Mouse (Mus musculus): ENCODE measurements around the gene Nt5dc2. TPM values are rescaled to one million over a fixed set of nuclear protein-coding genes. Genes with fewer than 3 reads are reported as not detected.

The Nt5dc2 gene
- polyA plus RNA-seq (2014; fragmentation: Nextera tagmentation; extraction: Ambion mirVana): 462 and 510 TPM in 2 replicates

DNA sequence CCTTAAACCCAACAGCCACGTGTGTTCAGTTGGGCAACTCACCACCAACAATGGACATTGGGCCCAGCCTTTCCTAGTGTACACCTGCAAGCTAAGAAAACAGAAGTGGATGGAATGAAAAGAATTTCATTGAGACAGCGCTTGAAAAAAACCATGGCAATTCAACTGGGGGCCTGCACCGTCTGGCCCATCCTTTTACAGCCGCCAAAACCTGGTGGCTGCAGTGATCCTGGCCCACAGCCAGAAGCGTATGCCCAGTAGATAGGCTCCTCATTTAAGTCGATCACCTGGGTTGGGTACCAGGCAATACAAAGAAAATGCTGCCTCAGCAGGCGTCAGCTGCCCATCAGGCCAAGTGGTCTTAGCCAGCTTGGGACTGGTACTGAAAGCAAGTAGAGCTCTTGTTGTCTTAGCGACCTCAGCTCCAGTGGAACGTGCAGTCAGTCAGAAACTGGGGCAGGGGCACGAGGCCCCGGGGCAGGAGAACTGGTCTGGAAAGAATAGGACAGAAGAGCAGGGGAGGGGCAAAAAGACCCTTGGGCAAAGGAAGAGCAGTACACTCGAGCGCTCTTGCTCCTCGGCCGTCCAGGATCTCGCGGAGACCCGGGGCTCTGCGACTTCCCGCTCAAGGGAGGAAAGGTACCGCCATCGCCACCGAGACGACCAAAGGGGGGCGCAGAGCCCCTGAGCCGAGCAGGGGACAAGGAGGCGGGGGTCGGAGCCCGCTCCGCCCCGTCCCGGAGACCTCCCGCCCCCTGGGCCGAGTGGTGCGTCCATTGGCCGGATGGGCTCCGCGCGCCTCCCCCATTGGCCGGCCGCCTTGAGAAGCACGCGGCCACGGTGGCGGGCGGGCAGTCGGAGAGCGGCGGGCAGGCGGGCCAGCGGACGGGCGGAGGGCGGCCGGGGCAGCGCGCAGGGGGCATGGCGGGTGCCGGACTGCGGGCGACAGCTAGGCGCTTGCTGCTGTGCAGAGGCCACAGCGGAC lies at the start of gene Nt5dc2:
Gene Nt5dc2, plus strand, starts transcription at position 818 of the 985 bp plus-strand sequence.
- peak; percentile 84 for ATAC-seq (replicated peaks; ENCODE audit: insufficient number of reproducible peaks, low FRiP score, low TSS enrichment, low read depth)
- peaks cover 4% of the 10 kb centered on the region for H3K36me3 ChIP-seq (replicated peaks; ENCODE audit: control insufficient read depth, insufficient read depth, low read depth, low read length)
- DNase-seq (ENCODE audit: low spot score): peak; percentile 97
- peak within 1 kb of the TSS; percentile 95 for H3K9ac ChIP-seq (replicated peaks; ENCODE audit: low read length)
- 8% methylated on average over 35 of the region's 63 CpGs for WGBS
- H3K9me3 ChIP-seq (replicated peaks; ENCODE audit: control insufficient read depth, low read length): no peaks in the 10 kb centered on the region
- H3K27ac ChIP-seq (replicated peaks; ENCODE audit: low read depth, low read length): peak within 1 kb of the TSS; percentile 71
- no peaks in the 10 kb centered on the region for H3K27me3 ChIP-seq (ENCODE audit: control insufficient read depth, insufficient read depth, low read length)
- peak within 1 kb of the TSS; percentile 73 for H3K4me2 ChIP-seq (ENCODE audit: low read depth, low read length)
- no peaks in the 10 kb centered on the region; the same call in 1 of the 2 replicates for H3K4me1 ChIP-seq (ENCODE audit: control insufficient read depth, insufficient read depth, low read length)
- H3K4me3 ChIP-seq (ENCODE audit: low read depth, low read length): peak within 1 kb of the TSS; percentile 99

DNA sequence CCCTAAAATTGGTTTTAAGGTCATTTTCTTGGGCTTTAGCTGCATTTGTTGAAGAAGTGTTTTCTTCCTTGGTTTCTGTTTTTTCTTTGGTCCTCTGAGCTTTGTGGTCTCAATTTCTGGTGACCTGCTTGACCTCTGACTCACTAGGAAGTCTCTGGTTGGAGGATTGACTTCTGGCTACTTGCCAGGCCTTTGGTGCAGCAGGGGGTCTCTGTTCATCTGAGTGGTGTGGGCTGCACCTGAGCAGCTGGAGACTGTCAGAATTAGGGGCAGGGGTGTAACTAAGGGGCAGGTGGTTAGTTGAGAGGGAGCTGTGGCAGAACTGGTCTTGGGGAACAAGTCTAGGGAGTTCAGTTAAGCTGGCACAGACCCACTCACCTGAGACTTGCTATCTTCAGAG lies 49.7 kb upstream of the Nt5dc2 start:
- H3K9ac ChIP-seq (replicated peaks; ENCODE audit: low read length): no peak overlapping the region
- H3K36me3 ChIP-seq (replicated peaks; ENCODE audit: control insufficient read depth, insufficient read depth, low read depth, low read length): peaks cover 8% of the 10 kb centered on the region
- H3K4me2 ChIP-seq (ENCODE audit: low read depth, low read length): no peak overlapping the region
- ATAC-seq (replicated peaks; ENCODE audit: insufficient number of reproducible peaks, low FRiP score, low TSS enrichment, low read depth) (no peak), DNase-seq (ENCODE audit: low spot score) (no peak)
- no peak overlapping the region for H3K4me3 ChIP-seq (ENCODE audit: low read depth, low read length)
- H3K27me3 ChIP-seq (ENCODE audit: control insufficient read depth, insufficient read depth, low read length): no peaks in the 10 kb centered on the region
- no peaks in the 10 kb centered on the region for H3K9me3 ChIP-seq (replicated peaks; ENCODE audit: control insufficient read depth, low read length)
- H3K27ac ChIP-seq (replicated peaks; ENCODE audit: low read depth, low read length): no peak overlapping the region
- H3K4me1 ChIP-seq (ENCODE audit: control insufficient read depth, insufficient read depth, low read length): no peaks in the 10 kb centered on the region

DNA sequence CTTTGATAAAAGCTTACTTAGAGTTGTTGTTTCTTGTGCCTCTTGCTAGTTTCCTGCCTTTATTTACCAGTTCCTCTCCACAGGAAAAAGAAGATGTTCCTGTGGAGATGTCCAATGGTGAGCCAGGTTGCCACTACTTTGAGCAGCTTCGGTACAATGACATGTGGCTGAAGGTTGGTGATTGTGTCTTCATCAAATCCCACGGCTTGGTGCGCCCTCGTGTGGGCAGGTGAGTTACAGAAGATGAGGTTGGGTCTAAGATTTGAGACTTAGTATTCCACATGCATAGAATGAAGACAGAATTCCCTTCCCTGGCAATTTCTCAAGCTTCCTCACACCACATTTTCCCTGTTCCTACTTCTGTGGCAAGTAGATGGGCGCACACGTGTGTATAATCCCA lies 43.4 kb upstream of the Nt5dc2 start:
- Histone ChIP-seq H3K27me3 (ENCODE audit: control insufficient read depth, insufficient read depth, low read length) (no peaks in the 10 kb centered on the region), H3K4me2 (ENCODE audit: low read depth, low read length) (no peak overlapping the region), H3K36me3 (replicated peaks; ENCODE audit: control insufficient read depth, insufficient read depth, low read depth, low read length) (peaks cover 5% of the 10 kb centered on the region), H3K4me1 (ENCODE audit: control insufficient read depth, insufficient read depth, low read length) (no peaks in the 10 kb centered on the region), H3K9me3 (replicated peaks; ENCODE audit: control insufficient read depth, low read length) (no peaks in the 10 kb centered on the region), H3K9ac (replicated peaks; ENCODE audit: low read length) (no peak overlapping the region), H3K27ac (replicated peaks; ENCODE audit: low read depth, low read length) (no peak overlapping the region), H3K4me3 (ENCODE audit: low read depth, low read length) (no peak overlapping the region)
- DNase-seq (ENCODE audit: low spot score) (no peak), ATAC-seq (replicated peaks; ENCODE audit: insufficient number of reproducible peaks, low FRiP score, low TSS enrichment, low read depth) (no peak)
- WGBS: 86% methylated on average over 6 of the region's 6 CpGs

DNA sequence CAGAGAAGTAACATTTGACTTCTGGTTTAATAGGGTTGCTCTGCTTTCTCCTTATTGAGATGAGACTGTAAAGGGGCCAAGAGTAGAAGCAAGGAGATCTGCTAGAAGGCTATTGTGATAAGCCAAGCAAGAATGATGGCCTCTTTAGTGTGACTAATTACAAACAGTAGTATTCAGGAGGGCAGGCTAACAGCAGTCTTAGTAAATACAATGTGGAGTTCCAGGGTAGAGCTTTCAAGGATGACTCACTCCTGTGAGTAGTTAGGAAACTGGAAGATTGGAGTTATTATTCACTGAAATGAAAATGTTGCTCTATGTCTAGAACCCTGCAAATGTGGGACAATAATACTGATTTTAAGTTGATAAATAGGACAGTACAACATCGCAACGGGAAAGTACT lies 42.3 kb upstream of the Nt5dc2 start:
- 99% methylated on average over 2 of the region's 2 CpGs for WGBS
- no peak overlapping the region for H3K4me2 ChIP-seq (ENCODE audit: low read depth, low read length)
- no peaks in the 10 kb centered on the region for H3K27me3 ChIP-seq (ENCODE audit: control insufficient read depth, insufficient read depth, low read length)
- DNase-seq (ENCODE audit: low spot score) (no peak), ATAC-seq (replicated peaks; ENCODE audit: insufficient number of reproducible peaks, low FRiP score, low TSS enrichment, low read depth) (no peak)
- H3K9me3 ChIP-seq (replicated peaks; ENCODE audit: control insufficient read depth, low read length): no peaks in the 10 kb centered on the region
- no peak overlapping the region for H3K4me3 ChIP-seq (ENCODE audit: low read depth, low read length)
- H3K4me1 ChIP-seq (ENCODE audit: control insufficient read depth, insufficient read depth, low read length): no peaks in the 10 kb centered on the region
- peaks cover 7% of the 10 kb centered on the region for H3K36me3 ChIP-seq (replicated peaks; ENCODE audit: control insufficient read depth, insufficient read depth, low read depth, low read length)
- no peak overlapping the region for H3K9ac ChIP-seq (replicated peaks; ENCODE audit: low read length)
- H3K27ac ChIP-seq (replicated peaks; ENCODE audit: low read depth, low read length): no peak overlapping the region

DNA sequence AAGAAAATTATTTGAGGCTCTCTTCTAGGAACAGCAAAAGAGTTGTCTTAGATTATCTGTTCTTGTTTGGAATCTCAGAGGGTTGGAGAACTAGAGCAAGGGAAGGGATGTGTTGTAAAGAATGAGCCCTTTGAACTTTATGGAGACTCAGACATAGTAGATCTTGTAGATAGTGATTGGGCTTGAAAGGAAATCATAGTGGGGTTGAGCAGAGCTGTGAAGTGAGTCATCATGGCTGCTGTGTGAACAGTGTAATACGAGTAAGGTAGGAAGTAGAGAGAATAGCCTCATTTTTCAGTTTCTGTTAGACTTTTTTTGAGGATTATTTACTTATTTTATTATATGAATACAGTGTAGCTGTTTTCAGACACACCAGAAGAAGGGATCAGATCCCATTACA lies 40.9 kb upstream of the Nt5dc2 start:
- Histone ChIP-seq H3K27me3 (ENCODE audit: control insufficient read depth, insufficient read depth, low read length) (no peaks in the 10 kb centered on the region), H3K4me1 (ENCODE audit: control insufficient read depth, insufficient read depth, low read length) (no peaks in the 10 kb centered on the region), H3K27ac (replicated peaks; ENCODE audit: low read depth, low read length) (no peak overlapping the region), H3K9ac (replicated peaks; ENCODE audit: low read length) (no peak overlapping the region), H3K9me3 (replicated peaks; ENCODE audit: control insufficient read depth, low read length) (no peaks in the 10 kb centered on the region), H3K4me2 (ENCODE audit: low read depth, low read length) (no peak overlapping the region), H3K36me3 (replicated peaks; ENCODE audit: control insufficient read depth, insufficient read depth, low read depth, low read length) (peaks cover 7% of the 10 kb centered on the region), H3K4me3 (ENCODE audit: low read depth, low read length) (no peak overlapping the region)
- WGBS: 91% methylated on average over 1 of the region's 1 CpGs
- ATAC-seq (replicated peaks; ENCODE audit: insufficient number of reproducible peaks, low FRiP score, low TSS enrichment, low read depth): no peak
- DNase-seq (ENCODE audit: low spot score): no peak

DNA sequence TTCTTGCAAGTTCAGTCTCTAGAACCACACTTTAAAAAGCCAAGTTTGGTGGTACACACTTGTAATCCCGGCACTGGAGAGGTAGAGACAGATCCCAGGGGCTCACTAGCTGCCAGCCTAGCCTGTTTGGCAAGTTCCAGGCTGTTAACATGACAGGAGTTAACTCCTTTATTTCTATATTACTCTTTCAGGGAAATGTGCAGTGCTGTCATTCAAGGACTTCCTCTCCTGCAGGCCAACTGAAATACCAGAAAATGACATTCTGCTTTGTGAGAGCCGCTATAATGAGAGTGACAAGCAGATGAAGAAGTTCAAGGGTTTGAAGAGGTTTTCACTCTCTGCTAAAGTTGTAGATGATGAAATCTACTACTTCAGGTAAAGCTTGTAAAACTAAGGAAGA lies 25.7 kb upstream of the Nt5dc2 start:
- ATAC-seq (replicated peaks; ENCODE audit: insufficient number of reproducible peaks, low FRiP score, low TSS enrichment, low read depth): no peak
- peaks cover 4% of the 10 kb centered on the region; the same call in 1 of the 2 replicates for H3K36me3 ChIP-seq (replicated peaks; ENCODE audit: control insufficient read depth, insufficient read depth, low read depth, low read length)
- 92% methylated on average over 2 of the region's 2 CpGs for WGBS
- H3K9ac ChIP-seq (replicated peaks; ENCODE audit: low read length): no peak overlapping the region
- no peaks in the 10 kb centered on the region for H3K27me3 ChIP-seq (ENCODE audit: control insufficient read depth, insufficient read depth, low read length)
- DNase-seq (ENCODE audit: low spot score): peak; percentile 26
- no peak overlapping the region for H3K4me3 ChIP-seq (ENCODE audit: low read depth, low read length)
- H3K4me1 ChIP-seq (ENCODE audit: control insufficient read depth, insufficient read depth, low read length): no peaks in the 10 kb centered on the region
- H3K9me3 ChIP-seq (replicated peaks; ENCODE audit: control insufficient read depth, low read length): no peaks in the 10 kb centered on the region
- no peak overlapping the region for H3K4me2 ChIP-seq (ENCODE audit: low read depth, low read length)
- H3K27ac ChIP-seq (replicated peaks; ENCODE audit: low read depth, low read length): no peak overlapping the region

DNA sequence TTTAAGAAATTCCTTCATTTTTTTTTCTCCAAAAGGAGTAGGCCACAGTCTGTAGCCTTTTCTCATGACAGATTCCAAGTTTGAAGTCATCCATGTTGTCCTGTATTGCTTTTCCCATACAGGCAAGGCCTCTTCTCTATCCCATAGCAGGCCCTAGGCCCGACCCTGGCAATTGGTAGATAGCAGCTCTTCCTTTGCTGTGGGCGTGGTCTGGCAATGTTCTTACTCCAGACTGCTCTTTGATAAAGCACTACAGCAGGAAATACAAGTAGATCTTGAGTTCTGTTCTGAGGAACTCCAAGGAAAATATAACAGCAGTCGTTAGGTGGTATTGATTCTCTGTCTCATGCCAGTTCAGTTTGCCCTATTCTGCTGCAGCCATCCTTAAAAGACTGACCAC lies 20.2 kb upstream of the Nt5dc2 start:
- Histone ChIP-seq H3K27ac (replicated peaks; ENCODE audit: low read depth, low read length) (no peak overlapping the region), H3K9ac (replicated peaks; ENCODE audit: low read length) (no peak overlapping the region), H3K27me3 (ENCODE audit: control insufficient read depth, insufficient read depth, low read length) (no peaks in the 10 kb centered on the region), H3K9me3 (replicated peaks; ENCODE audit: control insufficient read depth, low read length) (no peaks in the 10 kb centered on the region), H3K4me3 (ENCODE audit: low read depth, low read length) (no peak overlapping the region), H3K4me2 (ENCODE audit: low read depth, low read length) (no peak overlapping the region), H3K36me3 (replicated peaks; ENCODE audit: control insufficient read depth, insufficient read depth, low read depth, low read length) (peaks cover 4% of the 10 kb centered on the region; the same call in 1 of the 2 replicates), H3K4me1 (ENCODE audit: control insufficient read depth, insufficient read depth, low read length) (no peaks in the 10 kb centered on the region)
- WGBS: 93% methylated on average over 3 of the region's 3 CpGs
- DNase-seq (ENCODE audit: low spot score) (no peak), ATAC-seq (replicated peaks; ENCODE audit: insufficient number of reproducible peaks, low FRiP score, low TSS enrichment, low read depth) (no peak)

DNA sequence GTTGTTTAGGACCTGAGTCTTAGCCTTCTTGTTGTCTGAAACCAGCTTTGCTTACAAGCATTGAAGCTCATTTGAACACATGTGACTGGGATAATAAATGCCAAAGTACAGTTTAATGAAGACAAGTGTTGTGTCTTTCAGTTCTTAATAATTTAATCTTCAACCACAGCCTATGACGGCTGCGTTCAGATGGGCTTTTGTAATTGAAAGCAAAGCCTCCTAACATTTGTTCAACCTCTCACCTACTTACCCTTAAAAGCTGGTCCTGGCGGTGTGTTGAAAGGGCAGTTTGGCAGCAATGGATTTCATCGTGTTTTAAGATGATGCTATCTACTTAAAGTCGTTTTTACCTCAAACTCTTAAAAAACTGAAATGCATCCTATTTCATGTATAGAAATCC lies 18.7 kb upstream of the Nt5dc2 start:
- Histone ChIP-seq H3K9ac (replicated peaks; ENCODE audit: low read length) (no peak overlapping the region), H3K36me3 (replicated peaks; ENCODE audit: control insufficient read depth, insufficient read depth, low read depth, low read length) (peaks cover 6% of the 10 kb centered on the region), H3K27ac (replicated peaks; ENCODE audit: low read depth, low read length) (no peak overlapping the region), H3K27me3 (ENCODE audit: control insufficient read depth, insufficient read depth, low read length) (no peaks in the 10 kb centered on the region), H3K4me2 (ENCODE audit: low read depth, low read length) (no peak overlapping the region), H3K4me1 (ENCODE audit: control insufficient read depth, insufficient read depth, low read length) (no peaks in the 10 kb centered on the region), H3K9me3 (replicated peaks; ENCODE audit: control insufficient read depth, low read length) (no peaks in the 10 kb centered on the region), H3K4me3 (ENCODE audit: low read depth, low read length) (no peak overlapping the region)
- WGBS: 86% methylated on average over 5 of the region's 5 CpGs
- DNase-seq (ENCODE audit: low spot score): no peak
- no peak for ATAC-seq (replicated peaks; ENCODE audit: insufficient number of reproducible peaks, low FRiP score, low TSS enrichment, low read depth)

All from embryonic facial prominence, embryonic 11.5 days (tissue).